Mouse (Mus musculus) testis, adult 2 months (tissue): ENCODE data around the gene Mat1a.

Experiments
- CTCF ChIP-seq: fragments of 200-500 bp; IDR thresholded peaks from 2 replicates; pipeline ENCODE4 v1.5.1; 2012; ENCODE audit warnings: low read depth, mild to moderate bottlenecking, inconsistent platforms, low read length, moderate library complexity; ENCODE audit not compliant: control insufficient read depth, insufficient read depth, insufficient replicate concordance
- POLR2A ChIP-seq: fragments of 200-500 bp; IDR thresholded peaks from 2 replicates; pipeline ENCODE4 v1.6.1; 2012; ENCODE audit warnings: low read depth, mild to moderate bottlenecking, inconsistent platforms, low read length, moderate library complexity; ENCODE audit not compliant: control insufficient read depth

DNA sequence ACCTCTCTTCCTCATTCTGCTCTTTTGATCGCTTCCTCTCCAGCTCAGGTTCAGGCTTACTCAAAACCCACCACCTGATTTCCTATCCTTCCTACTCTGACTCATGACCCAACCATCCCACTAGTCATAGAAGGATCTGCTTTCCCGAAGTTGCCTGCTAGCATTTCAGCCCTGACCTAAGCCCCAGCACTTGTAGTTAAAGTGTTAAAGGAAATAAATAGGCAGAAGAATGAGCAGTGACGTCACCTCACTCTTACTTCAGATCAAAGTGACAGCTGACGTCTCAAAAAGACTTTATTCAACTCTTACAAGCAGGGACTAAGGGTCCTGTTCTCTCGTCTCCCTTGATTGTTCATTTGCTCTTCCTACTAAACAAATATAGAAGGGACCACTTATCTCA lies 62.4 kb downstream of the Mat1a start:
- no peak for TF ChIP-seq CTCF
- TF ChIP-seq POLR2A = no peak
